ENCODE assay signal across 38 mouse cellular contexts in the genomic region with DNA sequence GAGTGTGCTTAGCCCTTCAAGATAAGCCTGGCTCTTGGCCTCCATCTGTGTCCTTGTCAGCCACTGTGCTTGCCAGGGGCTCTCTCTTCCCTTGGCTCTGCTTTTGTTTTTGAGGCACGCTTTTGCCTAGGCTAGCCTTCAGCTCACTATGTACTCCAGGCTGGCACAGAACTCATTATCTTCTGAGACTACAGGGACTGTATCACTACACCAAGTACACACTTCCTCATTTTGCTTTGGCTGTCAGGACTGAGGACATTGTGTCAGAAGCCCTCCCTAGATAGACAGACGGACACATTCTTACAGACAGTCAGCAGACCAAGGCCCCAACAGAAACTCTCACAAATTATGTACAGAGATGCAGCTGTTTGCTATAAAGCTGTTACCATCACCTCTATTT. TPM values are rescaled to one million over a fixed set of nuclear protein-coding genes. Genes with fewer than 3 reads are reported as not detected.
"Had no signal": no experiment of that assay in that cellular context is flagged by ENCODE, and none has a peak within 500 bp of the region (broad histone marks: within the 10 kb centered on the region; RNA-seq: fewer than 3 reads in every experiment).

No protein-coding gene starts in this region.

- H3K4me3 ChIP-seq: gastrocnemius, adult 2 months; heart, adult 2 months; heart, embryonic 13.5 days; heart, embryonic 15.5 days; hindbrain, embryonic 13.5 days; hindbrain, embryonic 15.5 days; kidney, embryonic 15.5 days; left cerebral cortex, adult 2 months; limb, embryonic 13.5 days; limb, embryonic 15.5 days; liver, embryonic 12.5 days had no signal

- H3K9me3 ChIP-seq: heart, embryonic 13.5 days; heart, embryonic 15.5 days; hindbrain, embryonic 13.5 days; hindbrain, embryonic 15.5 days; kidney, embryonic 15.5 days; limb, embryonic 13.5 days; limb, embryonic 15.5 days; liver, embryonic 12.5 days had no signal

- ATAC-seq: hindbrain, postnatal 0 days; intestine, embryonic 16.5 days; liver, embryonic 12.5 days had no signal

- H3K9ac ChIP-seq: heart, embryonic 13.5 days; heart, embryonic 15.5 days; hindbrain, embryonic 13.5 days; hindbrain, embryonic 15.5 days; kidney, embryonic 15.5 days; limb, embryonic 13.5 days; limb, embryonic 15.5 days; liver, embryonic 12.5 days had no signal

- DNase-seq: gastrocnemius, adult 2 months; gastrocnemius, postnatal 10 days; gastrocnemius, postnatal 25 days; heart, adult 2 months; heart, postnatal 14 days; heart, postnatal 36 days; kidney, adult 11 months; kidney, adult 2 months; kidney, adult 9 months; kidney, postnatal 14 days; kidney, postnatal 36 days; layer of hippocampus, adult 9-11 months; left cerebral cortex, postnatal 4 days had no signal

- H3K27ac ChIP-seq: gastrocnemius, adult 2 months; heart, adult 2 months; heart, embryonic 13.5 days; heart, embryonic 15.5 days; hindbrain, embryonic 13.5 days; hindbrain, embryonic 15.5 days; hindbrain, postnatal 0 days; kidney, embryonic 15.5 days; kidney, postnatal 0 days; left cerebral cortex, adult 2 months; limb, embryonic 13.5 days; limb, embryonic 15.5 days; liver, embryonic 12.5 days had no signal

RNA-seq across cellular contexts. Expression of a gene that starts 47.5 kb away (rescaled TPM):
- total RNA-seq: gastrocnemius, adult 2 months; gastrocnemius, postnatal 10 days; gastrocnemius, postnatal 25 days; gastrocnemius, postnatal 4 days; heart, adult 2 months; heart, postnatal 14 days; heart, postnatal 36 days; hematopoietic stem cell, adult 5-6 weeks; hindbrain, postnatal 0 days; layer of hippocampus, adult 18-20 months; layer of hippocampus, adult 8-10 months; layer of hippocampus, postnatal 25 days; left cerebral cortex, adult 2 months; left cerebral cortex, postnatal 25 days; left cerebral cortex, postnatal 4 days; liver, adult 2 months had no signal
- polyA plus RNA-seq: heart, adult 2 months; heart, embryonic 11.5 days; heart, embryonic 13.5 days; heart, embryonic 15.5 days; heart, postnatal 0 days; hindbrain, embryonic 11.5 days; hindbrain, embryonic 13.5 days; hindbrain, embryonic 15.5 days; hindbrain, postnatal 0 days; intestine, embryonic 14.5 days; intestine, embryonic 16.5 days; kidney, adult 2 months; kidney, embryonic 15.5 days; kidney, postnatal 0 days; large intestine, adult 2 months; limb, embryonic 11.5 days; limb, embryonic 13.5 days; limb, embryonic 15.5 days; liver, adult 2 months; liver, embryonic 12.5 days had no signal

RNA-seq across cellular contexts. Expression of a gene that starts 59.9 kb away (rescaled TPM):
- total RNA-seq: gastrocnemius, adult 2 months; gastrocnemius, postnatal 10 days; gastrocnemius, postnatal 25 days; gastrocnemius, postnatal 4 days; heart, adult 2 months; heart, postnatal 14 days; heart, postnatal 36 days; hematopoietic stem cell, adult 5-6 weeks; hindbrain, postnatal 0 days; layer of hippocampus, adult 18-20 months; layer of hippocampus, adult 8-10 months; layer of hippocampus, postnatal 25 days; left cerebral cortex, adult 2 months; left cerebral cortex, postnatal 25 days; left cerebral cortex, postnatal 4 days; liver, adult 2 months had no signal
- polyA plus RNA-seq: heart, adult 2 months; heart, embryonic 11.5 days; heart, embryonic 13.5 days; heart, embryonic 15.5 days; heart, postnatal 0 days; hindbrain, embryonic 11.5 days; hindbrain, embryonic 13.5 days; hindbrain, embryonic 15.5 days; hindbrain, postnatal 0 days; intestine, embryonic 14.5 days; intestine, embryonic 16.5 days; kidney, adult 2 months; kidney, embryonic 15.5 days; kidney, postnatal 0 days; large intestine, adult 2 months; limb, embryonic 11.5 days; limb, embryonic 13.5 days; limb, embryonic 15.5 days; liver, adult 2 months; liver, embryonic 12.5 days had no signal
